Mouse (Mus musculus): ENCODE results near the gene Nos1.

Gene Nos1

DNA sequence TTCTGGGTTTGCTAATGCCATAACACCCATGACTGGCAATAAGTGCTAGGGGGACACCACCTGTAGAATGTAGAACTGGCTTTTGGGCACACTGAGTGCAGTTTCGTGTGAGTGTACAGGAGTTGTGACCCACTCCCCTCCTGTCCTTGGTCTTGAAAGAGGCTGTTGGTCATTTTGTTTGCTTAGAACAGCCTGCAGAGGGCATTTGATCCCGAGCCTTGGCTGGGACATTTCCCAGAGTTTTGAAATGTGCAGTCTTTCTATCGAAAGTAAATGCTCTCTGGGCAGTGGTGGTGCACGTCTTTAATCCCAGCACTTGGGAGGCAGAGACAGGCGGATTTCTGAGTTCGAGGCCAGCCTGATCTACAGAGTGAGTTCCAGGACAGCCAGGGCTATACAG is 215.1 kb downstream of the Nos1 start:
- in situ Hi-C loops (cut with MseI, MboI), result no loop called here

DNA sequence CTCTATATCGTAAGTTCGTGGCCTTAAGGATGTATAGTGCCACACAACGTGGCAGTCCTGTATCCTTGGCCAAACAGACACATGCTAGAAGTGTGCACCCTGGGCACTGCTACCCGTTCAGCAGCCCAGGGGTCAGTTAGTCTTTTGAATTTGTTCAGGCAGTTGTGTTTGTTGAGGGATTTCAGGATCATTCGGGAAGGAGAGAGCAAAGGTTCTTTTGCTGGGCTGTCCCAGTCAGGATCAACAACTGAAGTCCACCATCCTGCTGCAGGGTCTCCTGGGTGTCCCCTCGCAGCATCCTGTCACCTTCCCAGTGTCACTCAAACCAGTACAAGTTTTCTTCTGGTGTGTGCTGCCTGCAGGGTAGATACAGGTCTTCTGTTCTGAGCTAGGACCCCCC is 215.7 kb downstream of the Nos1 start:
- in situ Hi-C loops (cut with MseI, MboI), result no loop called here

DNA sequence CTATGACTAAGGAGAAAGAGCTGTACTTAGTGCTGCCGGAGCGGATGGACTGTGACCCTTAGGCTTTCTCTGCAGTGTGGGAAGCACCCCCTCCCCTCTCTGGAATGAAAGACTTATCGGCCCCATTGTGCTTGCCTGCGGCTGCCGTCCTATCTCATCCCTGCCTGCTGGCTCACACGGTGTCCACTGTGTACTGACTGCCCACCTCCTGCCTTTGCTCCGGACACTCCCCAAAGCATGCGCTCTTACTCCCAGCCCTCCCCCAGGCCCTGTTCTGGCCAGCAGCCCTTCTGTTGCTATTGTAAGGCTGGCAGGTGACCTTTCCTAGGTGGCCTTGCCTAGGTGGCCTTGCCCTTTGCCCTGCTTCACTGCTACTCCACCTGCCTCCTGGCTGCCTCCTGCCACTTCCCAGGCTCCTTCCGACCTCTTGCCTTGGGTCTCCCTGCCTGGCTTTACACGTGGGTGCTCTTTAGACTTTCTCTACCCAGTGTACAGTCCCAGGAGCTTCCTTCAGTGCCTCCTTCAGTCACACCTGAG is 216.7 kb downstream of the Nos1 start:
- in situ Hi-C loops (cut with MseI, MboI), result no loop called here

DNA sequence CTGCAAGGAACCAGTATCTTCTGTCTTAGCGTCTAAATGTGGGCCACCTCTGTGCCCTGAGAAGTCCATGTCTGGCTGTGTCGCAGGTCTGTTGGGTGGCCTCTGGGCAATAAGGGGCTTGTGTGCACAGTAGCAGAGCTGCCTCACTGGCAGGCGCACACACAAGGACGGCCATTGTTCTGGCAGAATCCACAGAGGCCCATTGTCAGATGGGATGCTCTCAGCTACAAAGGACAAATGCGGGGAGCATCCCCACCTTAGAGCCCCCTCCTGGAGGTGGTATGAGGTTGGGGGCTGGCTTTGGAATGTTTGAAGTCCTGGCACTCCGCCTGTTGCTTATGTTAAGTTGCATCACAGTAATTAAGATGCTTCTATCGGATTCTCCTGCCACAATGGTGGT is 218.2 kb downstream of the Nos1 start:
- in situ Hi-C loops (cut with MseI, MboI), result no loop called here

DNA sequence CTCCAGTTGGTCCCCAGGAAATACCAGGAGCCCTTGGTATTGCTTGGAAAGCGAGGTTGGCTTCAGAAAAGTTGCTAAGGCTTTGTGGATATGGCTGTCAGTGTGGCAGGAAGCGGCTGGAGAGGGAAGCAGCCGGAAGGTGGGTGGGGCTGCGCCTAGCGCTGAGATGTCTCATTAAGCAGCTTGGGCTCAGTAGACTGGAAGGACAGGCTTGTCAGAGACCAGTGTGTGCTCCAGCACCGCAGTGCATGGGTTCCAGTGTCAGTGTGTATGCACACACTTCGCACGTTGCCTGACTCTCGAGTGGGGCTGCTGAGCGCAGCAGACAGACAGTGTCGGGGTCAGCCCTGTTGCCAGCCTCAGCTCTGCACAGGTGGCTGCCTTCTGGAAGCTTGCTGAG is 218.8 kb downstream of the Nos1 start:
- in situ Hi-C loops (cut with MseI, MboI), result no loop called here

DNA sequence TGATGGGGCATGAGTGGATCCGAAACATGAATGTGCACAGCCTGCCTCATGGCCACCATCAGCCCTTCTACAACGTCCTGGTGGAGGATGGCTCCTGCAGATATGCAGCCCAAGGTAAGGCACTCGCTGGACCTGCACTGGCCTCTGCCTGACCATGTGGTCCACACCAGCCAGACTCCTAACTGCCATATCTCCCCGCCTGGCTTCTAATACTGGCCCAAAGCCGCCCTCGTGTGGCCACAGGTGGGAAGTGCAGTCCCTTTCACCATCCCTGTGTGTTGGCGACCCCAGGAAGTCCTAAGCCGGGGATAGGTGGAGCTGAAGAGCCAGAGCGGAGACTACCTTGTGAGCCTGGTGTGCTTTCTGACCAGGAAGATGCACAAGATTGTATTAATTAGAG is 221.2 kb downstream of the Nos1 start:
- in situ Hi-C loops (cut with MseI, MboI), result no loop called here

DNA sequence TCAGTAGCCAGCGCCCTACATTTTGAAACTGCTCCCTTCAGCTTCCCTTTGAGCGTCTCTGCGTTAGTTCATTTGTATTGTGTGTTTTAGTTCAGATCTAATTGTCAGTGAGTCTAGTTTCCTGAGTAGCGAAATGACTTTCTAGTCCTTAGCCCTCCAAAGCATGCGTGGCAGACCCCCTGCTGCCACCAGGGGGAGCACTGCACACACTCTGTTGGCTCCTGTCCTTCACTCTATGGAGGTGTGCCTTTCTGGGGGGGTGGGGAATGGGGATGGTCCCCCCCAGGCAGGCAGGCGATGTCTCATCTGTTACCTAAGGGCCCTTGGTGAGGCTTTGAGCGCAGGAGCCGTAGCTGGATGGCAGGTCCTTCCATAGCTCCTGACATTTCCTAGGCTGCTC is 223.8 kb downstream of the Nos1 start:
- in situ Hi-C loops (cut with MseI, MboI), result no loop called here

DNA sequence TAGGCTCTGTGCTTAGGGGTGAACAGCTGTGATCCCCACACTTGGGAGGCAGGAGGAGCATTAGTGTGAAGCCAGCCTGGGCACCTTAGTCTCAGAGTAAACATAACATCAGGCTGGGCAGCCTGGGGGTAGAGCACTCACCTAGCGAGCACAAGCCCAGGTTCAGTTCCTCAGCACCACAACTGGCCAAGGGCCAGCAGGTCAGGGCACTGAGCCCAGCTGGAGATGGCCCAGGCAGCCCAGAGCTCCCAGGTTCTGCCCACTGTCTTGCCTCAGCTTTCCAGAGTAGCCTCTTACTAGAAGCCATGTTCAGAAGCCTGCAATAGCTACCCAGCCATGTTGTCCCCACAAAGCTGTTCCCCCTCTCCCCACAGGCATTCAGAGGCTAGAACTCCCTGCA is 224.9 kb downstream of the Nos1 start:
- in situ Hi-C loops (cut with MseI, MboI), result no loop called here

DNA sequence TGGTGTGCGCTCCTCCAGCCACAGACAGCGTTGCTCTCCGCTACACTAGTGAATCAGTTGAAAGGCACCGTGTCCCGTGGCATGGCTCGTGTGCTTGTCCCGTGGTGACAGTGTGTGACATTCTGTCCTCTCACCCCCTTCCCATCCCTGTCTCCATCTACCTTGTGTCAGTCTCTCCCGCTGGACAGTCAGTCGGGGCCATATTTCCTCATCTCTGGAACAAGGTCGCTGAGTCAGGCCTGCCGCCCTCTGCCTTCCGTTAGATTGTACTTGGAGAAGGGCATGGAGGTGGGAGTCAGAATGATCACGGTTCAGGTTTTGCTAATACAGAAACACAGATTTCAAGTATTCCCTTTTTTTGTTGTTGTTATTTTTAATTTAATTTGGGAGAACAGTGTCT is 227.5 kb downstream of the Nos1 start:
- in situ Hi-C loops (cut with MseI, MboI), result no loop called here

All from mouse trophoblast stem cell (cell line).